Mouse (Mus musculus) kidney, adult 2 months (tissue): Measurements from ENCODE around the gene Ssc5d.

Source experiments
- CTCF ChIP-seq: fragments of 200-500 bp; conservative IDR thresholded peaks from 2 replicates; pipeline ENCODE4 v1.5.1; 2011; ENCODE audit warnings: low read depth, mild to moderate bottlenecking, control low read depth, low read length, moderate library complexity, mixed read lengths; ENCODE audit not compliant: insufficient read depth, insufficient read length
- POLR2A ChIP-seq: fragments of 200-500 bp; IDR thresholded peaks from one replicate; pipeline ENCODE4 v1.6.1; 2011; ENCODE audit warnings: low read depth, low read length, control low read depth

DNA sequence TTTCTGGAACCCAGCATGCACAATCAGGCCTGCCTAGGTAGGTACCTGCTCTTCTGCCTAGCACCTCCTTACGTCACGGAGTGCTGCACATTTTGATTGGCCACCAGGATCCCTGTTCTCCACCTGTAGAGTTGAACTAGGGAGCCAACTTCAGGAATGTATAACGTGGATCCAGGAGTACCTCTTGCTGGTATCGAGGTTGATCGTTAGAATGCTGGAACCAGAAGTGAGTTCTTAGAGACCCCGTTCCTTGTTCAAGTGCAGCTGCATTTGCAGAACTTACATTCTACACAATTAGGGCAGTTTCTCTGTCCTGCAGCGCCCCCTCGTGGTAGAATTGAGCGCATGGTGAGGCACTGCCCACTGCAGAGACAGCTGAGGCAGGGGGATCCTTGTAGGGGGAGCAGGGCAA, 14.5 kb downstream of the Ssc5d start:
- TF ChIP-seq POLR2A (no peak), CTCF (peak; percentile 91)
